Mouse (Mus musculus) ES-E14 (cell line): ENCODE results near the gene Pla2g4d.

Source experiments
- HCFC1 ChIP-seq: IDR thresholded peaks from 2 replicates; pipeline ENCODE4 v1.6.1; 2012; ENCODE audit warnings: low read length, inconsistent platforms, borderline replicate concordance; ENCODE audit not compliant: insufficient read depth
- MAFK ChIP-seq: IDR thresholded peaks from 2 replicates; pipeline ENCODE4 v1.6.1; 2014; ENCODE audit warnings: mild to moderate bottlenecking, low read depth, low read length, inconsistent platforms; ENCODE audit not compliant: insufficient read depth
- ZC3H11A ChIP-seq: IDR thresholded peaks from 2 replicates; pipeline ENCODE4 v1.6.1; 2012; ENCODE audit warnings: low read depth, mild to moderate bottlenecking, inconsistent platforms, low read length, borderline replicate concordance

GRCm38 (mm10) chr2:120244679-120245420, 44.1 kb downstream of the Pla2g4d start, which contains the start of gene Pla2g4e:
- TF ChIP-seq ZC3H11A = no peak
- TF ChIP-seq HCFC1 = no peak
- TF ChIP-seq MAFK = no peak
